Comparison of ENCODE assay signal across 8 mouse cellular contexts in the genomic region with DNA sequence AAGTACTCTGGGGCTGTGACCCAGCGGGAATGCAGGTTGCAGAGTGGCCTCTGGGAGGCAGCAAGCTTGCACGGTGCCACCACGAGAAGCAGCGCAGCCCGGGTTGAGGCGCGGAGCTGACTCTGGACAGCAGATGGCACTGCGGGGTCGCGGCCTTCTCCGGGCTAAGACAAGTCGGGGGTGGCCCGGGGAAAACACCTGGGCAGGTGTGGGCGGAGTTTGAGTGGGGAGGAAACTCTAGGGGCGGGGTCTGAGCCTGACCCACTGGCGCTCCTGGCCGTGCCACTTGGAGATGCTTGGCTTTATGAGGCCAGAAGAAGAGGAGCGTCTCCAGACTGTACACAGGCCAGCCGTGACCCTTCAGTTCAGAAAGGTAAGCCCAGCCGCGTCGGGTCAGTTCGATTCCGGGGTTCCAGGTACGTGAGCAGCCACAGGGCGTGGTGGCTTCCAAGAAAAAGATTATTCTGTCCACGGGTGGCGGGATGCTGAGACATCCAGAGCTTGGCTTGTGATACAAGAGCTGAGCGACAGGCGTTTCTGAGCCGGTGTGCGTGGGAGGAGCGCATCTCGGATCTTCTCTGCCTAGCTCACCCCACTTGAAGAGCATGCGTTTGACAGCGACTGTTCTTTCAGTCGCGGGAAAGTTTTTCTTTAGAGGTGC. TPM values are rescaled to one million over a fixed set of nuclear protein-coding genes. Genes with fewer than 3 reads are reported as not detected.
A peak's percentile ranks its signal among the peaks of the same experiment; 100 is the strongest.
DNase-seq lines count a peak whose midpoint lies in the region; ATAC-seq and TF ChIP-seq lines count a peak whose summit lies in the region.

A gene (plus strand): TSS at position 309 of the 661 bp plus-strand sequence.

- H3K9ac ChIP-seq in hindbrain, postnatal 0 days (replicated peaks; ENCODE audit: low read length): 0 out of 2 replicates have a peak within 1 kb of the TSS, but pooled peaks have one; percentile 31

- intact Hi-C loops in left cerebral cortex, adult 2 months (cut with DNase I): loop anchor here (1.0 kb wide), 1 partner anchor 230 kb away; no protein-coding TSS in a partner anchor

- H3K9me3 ChIP-seq in hindbrain, postnatal 0 days (ENCODE audit: low read length): no peaks in the 10 kb centered on the region

- DNase-seq in T-cell, adult 2 months (ENCODE audit: low spot score): peak; percentile 66
- peak; percentile 94 to 95 for DNase-seq in cerebellum, postnatal 36 days
- DNase-seq in gastrocnemius, adult 8-10 months (ENCODE audit: low spot score in 2 of 2): peak; percentile 42 to 55
- DNase-seq in hindbrain, postnatal 0 days (ENCODE audit: low spot score): peak; percentile 93
- DNase-seq in left cerebral cortex, adult 2 months (ENCODE audit: extremely low spot score in 1 of 2, low spot score in 2 of 2): peak; percentile 84
- DNase-seq in right cerebral cortex, adult 18-20 months: peak; percentile 89
- DNase-seq in urinary bladder, adult 2 months (ENCODE audit: low spot score): peak; percentile 85

- no peak within 1 kb of the TSS for H3K27ac ChIP-seq in hindbrain, postnatal 0 days
- no peak within 1 kb of the TSS for H3K27ac ChIP-seq in left cerebral cortex, adult 2 months

- 1% methylated on average over 38 of the region's 38 CpGs for WGBS in hindbrain, postnatal 0 days

- peaks cover 6% of the 10 kb centered on the region; the same call in 1 of the 2 replicates for H3K4me1 ChIP-seq in hindbrain, postnatal 0 days (ENCODE audit: insufficient read depth, low read length)

- ATAC-seq in hindbrain, postnatal 0 days: peak; percentile 95
- peak; percentile 96 for ATAC-seq in megakaryocyte, adult 5-6 weeks (ENCODE audit: poor library complexity, severe bottlenecking)

- H3K4me2 ChIP-seq in hindbrain, postnatal 0 days (ENCODE audit: low read depth, low read length): peak within 1 kb of the TSS; percentile 74

- no peaks in the 10 kb centered on the region for H3K36me3 ChIP-seq in hindbrain, postnatal 0 days (ENCODE audit: insufficient read depth, low read length)

- no peaks in the 10 kb centered on the region for H3K27me3 ChIP-seq in hindbrain, postnatal 0 days (ENCODE audit: insufficient read depth, low read length)

- peak within 1 kb of the TSS; percentile 40 for H3K4me3 ChIP-seq in hindbrain, postnatal 0 days (ENCODE audit: low read length)
- H3K4me3 ChIP-seq in left cerebral cortex, adult 2 months: peak within 1 kb of the TSS; percentile 52

- TF ChIP-seq CTCF in hindbrain, postnatal 0 days (IDR thresholded peaks at IDR 0.05; ENCODE audit: low read depth): peak; percentile 99
- TF ChIP-seq CTCF in left cerebral cortex, adult 2 months (IDR thresholded peaks at IDR 0.05): peak; percentile 99

RNA-seq across cellular contexts. Expression of the gene that starts here (rescaled TPM):
- total RNA-seq in gastrocnemius, adult 8-10 months (2022): not detected
- 0.07 and 0.26 TPM in 2 replicates for total RNA-seq in hindbrain, postnatal 0 days (2014; rRNA removed)
- polyA plus RNA-seq in hindbrain, postnatal 0 days (2015; fragmentation: Nextera tagmentation; extraction: Ambion mirVana): 0.05 and 0.15 TPM in 2 replicates
- total RNA-seq in left cerebral cortex, adult 2 months (2021): under 1 TPM; 0.11 to 0.12 TPM
- not detected in 2 replicates for total RNA-seq in megakaryocyte, adult 5-6 weeks (2015)
- not detected in 2 replicates for total RNA-seq in megakaryocyte, adult 5-6 weeks (2017)
- 33.9 and 35.3 TPM in 2 replicates for polyA plus RNA-seq in urinary bladder, adult 2 months (2012; rRNA removed)

Comparison
In these comparisons a context has a peak if more than half of its experiments do, and no peak if none do; other contexts are left out.
1. RNA of the gene that starts here (polyA plus RNA-seq): 33.9 to 35.3 TPM in urinary bladder, adult 2 months; 0.05 to 0.15 TPM in hindbrain, postnatal 0 days; every median in the first group is over 10 times any median in the second.
2. Peak in DNase-seq in gastrocnemius, adult 8-10 months; RNA of the gene not detected or under 1 TPM.
3. Peak in DNase-seq, ATAC-seq, H3K4me3 ChIP-seq, H3K9ac ChIP-seq and H3K4me2 ChIP-seq in hindbrain, postnatal 0 days; RNA of the gene not detected or under 1 TPM.
4. Peak in DNase-seq and H3K4me3 ChIP-seq in left cerebral cortex, adult 2 months; RNA of the gene not detected or under 1 TPM.
5. Peak in ATAC-seq in megakaryocyte, adult 5-6 weeks; RNA of the gene not detected or under 1 TPM.
6. Peak in every context shown above with its lines, with median percentiles within 50 percentile points of each other: DNase-seq.